Mouse (Mus musculus): Measurements from ENCODE around the gene Sugt1. TPM values are rescaled to one million over a fixed set of nuclear protein-coding genes. Genes with fewer than 3 reads are reported as not detected.

The Sugt1 gene
- total RNA-seq, 1 experiment: 93.7 TPM

- DNase-seq (ENCODE audit: low read depth, low spot score): no peak
- Histone ChIP-seq H3K9ac (ENCODE audit: insufficient read depth, low read depth, low read length, poor library complexity, severe bottlenecking) (no peak overlapping the region), H3K4me1 (ENCODE audit: control insufficient read depth in 2 of 2, insufficient read depth in 2 of 2, low read length in 2 of 2, poor library complexity in 1 of 2) (no peaks in the 10 kb centered on the region), H3K9me3 (ENCODE audit: control insufficient read depth, insufficient read depth, low read depth, low read length) (no peaks in the 10 kb centered on the region), H3K27ac (ENCODE audit: insufficient read depth, low read depth, low read length, poor library complexity, severe bottlenecking) (no peak overlapping the region), H3K36me3 (ENCODE audit: control insufficient read depth, insufficient read depth, low read length, poor library complexity, severe bottlenecking) (no peaks in the 10 kb centered on the region), H3K4me3 (ENCODE audit: insufficient read depth in 1 of 2, low read depth in 1 of 2, low read length in 2 of 2, poor library complexity in 1 of 2, severe bottlenecking in 1 of 2) (no peak overlapping the region)
- TF ChIP-seq MAFK (IDR thresholded peaks at IDR 0.05; ENCODE audit: insufficient read depth, low read depth, low read length): no peak
- TF ChIP-seq ZC3H11A (IDR thresholded peaks at IDR 0.05; ENCODE audit: borderline replicate concordance, low read depth, low read length): no peak
- no peak for TF ChIP-seq ZNF384 (IDR thresholded peaks at IDR 0.05; ENCODE audit: low read depth, low read length)
- no peak for TF ChIP-seq CHD2 (IDR thresholded peaks at IDR 0.05; ENCODE audit: low read depth, low read length)
- TF ChIP-seq HCFC1 (IDR thresholded peaks at IDR 0.05; ENCODE audit: borderline replicate concordance, insufficient read depth, low read length): no peak
- in situ Hi-C loops (cut with MboI; ENCODE audit: low sequenced_read_pairs in 2 of 2, unreplicated experiment in 2 of 2): no loop called here
These were observed 71.4 kb downstream of the Sugt1 start for GRCm38 (mm10) chr14:79658748-79659508.

GRCm38 (mm10) chr14:79660467-79660866 lies 73.0 kb downstream of the Sugt1 start:
- Histone ChIP-seq H3K4me1 (ENCODE audit: control insufficient read depth in 2 of 2, insufficient read depth in 2 of 2, low read length in 2 of 2, poor library complexity in 1 of 2) (no peaks in the 10 kb centered on the region), H3K4me3 (ENCODE audit: insufficient read depth in 1 of 2, low read depth in 1 of 2, low read length in 2 of 2, poor library complexity in 1 of 2, severe bottlenecking in 1 of 2) (no peak overlapping the region), H3K9me3 (ENCODE audit: control insufficient read depth, insufficient read depth, low read depth, low read length) (no peaks in the 10 kb centered on the region), H3K27ac (ENCODE audit: insufficient read depth, low read depth, low read length, poor library complexity, severe bottlenecking) (no peak overlapping the region), H3K36me3 (ENCODE audit: control insufficient read depth, insufficient read depth, low read length, poor library complexity, severe bottlenecking) (no peaks in the 10 kb centered on the region), H3K9ac (ENCODE audit: insufficient read depth, low read depth, low read length, poor library complexity, severe bottlenecking) (no peak overlapping the region)
- no peak for DNase-seq (ENCODE audit: low read depth, low spot score)
- no peak for TF ChIP-seq CHD2 (IDR thresholded peaks at IDR 0.05; ENCODE audit: low read depth, low read length)
- no peak for TF ChIP-seq HCFC1 (IDR thresholded peaks at IDR 0.05; ENCODE audit: borderline replicate concordance, insufficient read depth, low read length)
- TF ChIP-seq ZC3H11A (IDR thresholded peaks at IDR 0.05; ENCODE audit: borderline replicate concordance, low read depth, low read length): no peak
- no peak for TF ChIP-seq ZNF384 (IDR thresholded peaks at IDR 0.05; ENCODE audit: low read depth, low read length)
- TF ChIP-seq MAFK (IDR thresholded peaks at IDR 0.05; ENCODE audit: insufficient read depth, low read depth, low read length): no peak
- in situ Hi-C loops (cut with MboI; ENCODE audit: low sequenced_read_pairs in 2 of 2, unreplicated experiment in 2 of 2): no loop called here

GRCm38 (mm10) chr14:79661005-79661917 lies 73.8 kb downstream of the Sugt1 start:
- H3K9ac ChIP-seq (ENCODE audit: insufficient read depth, low read depth, low read length, poor library complexity, severe bottlenecking): peak overlapping the region; percentile 15; the same call in 1 of the 2 replicates
- TF ChIP-seq HCFC1 (IDR thresholded peaks at IDR 0.05; ENCODE audit: borderline replicate concordance, insufficient read depth, low read length) (no peak), ZC3H11A (IDR thresholded peaks at IDR 0.05; ENCODE audit: borderline replicate concordance, low read depth, low read length) (no peak), MAFK (IDR thresholded peaks at IDR 0.05; ENCODE audit: insufficient read depth, low read depth, low read length) (no peak), CHD2 (IDR thresholded peaks at IDR 0.05; ENCODE audit: low read depth, low read length) (no peak), ZNF384 (IDR thresholded peaks at IDR 0.05; ENCODE audit: low read depth, low read length) (no peak)
- in situ Hi-C loops (cut with MboI; ENCODE audit: low sequenced_read_pairs in 2 of 2, unreplicated experiment in 2 of 2): no loop called here
- peak overlapping the region; percentile 44 to 58 for H3K4me3 ChIP-seq (ENCODE audit: insufficient read depth in 1 of 2, low read depth in 1 of 2, low read length in 2 of 2, poor library complexity in 1 of 2, severe bottlenecking in 1 of 2)
- peak; percentile 25 for DNase-seq (ENCODE audit: low read depth, low spot score)
- no peak overlapping the region for H3K27ac ChIP-seq (ENCODE audit: insufficient read depth, low read depth, low read length, poor library complexity, severe bottlenecking)
- no peaks in the 10 kb centered on the region for H3K4me1 ChIP-seq (ENCODE audit: control insufficient read depth in 2 of 2, insufficient read depth in 2 of 2, low read length in 2 of 2, poor library complexity in 1 of 2)
- no peaks in the 10 kb centered on the region for H3K36me3 ChIP-seq (ENCODE audit: control insufficient read depth, insufficient read depth, low read length, poor library complexity, severe bottlenecking)
- H3K9me3 ChIP-seq (ENCODE audit: control insufficient read depth, insufficient read depth, low read depth, low read length): no peaks in the 10 kb centered on the region

DNA sequence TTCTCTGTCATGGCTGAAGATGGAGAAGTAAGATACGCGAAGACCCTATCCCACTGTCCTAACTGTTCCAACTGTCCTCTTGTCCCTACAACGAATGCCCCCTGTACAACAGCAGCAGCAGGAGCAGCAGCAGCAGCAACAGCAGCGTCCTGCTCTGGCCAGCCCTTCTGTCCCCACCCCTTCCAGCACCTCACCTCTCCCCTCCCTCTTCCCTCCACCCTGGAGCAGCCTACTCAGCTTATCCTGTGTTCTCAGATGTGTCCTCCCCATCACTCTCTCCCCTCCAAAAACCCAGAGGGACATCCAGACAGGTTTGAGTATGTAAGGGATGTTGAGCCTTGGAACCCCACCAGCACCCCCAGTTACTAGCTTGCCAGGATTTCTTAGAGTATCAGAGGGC lies 74.5 kb downstream of the Sugt1 start, which contains the start of gene Cnmd:
Cnmd (minus strand) TSS at position 170 of the 400 bp plus-strand sequence.
- peak within 1 kb of the TSS; percentile 15; the same call in 1 of the 2 replicates for H3K9ac ChIP-seq (ENCODE audit: insufficient read depth, low read depth, low read length, poor library complexity, severe bottlenecking)
- in situ Hi-C loops (cut with MboI; ENCODE audit: low sequenced_read_pairs in 2 of 2, unreplicated experiment in 2 of 2): no loop called here
- H3K4me3 ChIP-seq (ENCODE audit: insufficient read depth in 1 of 2, low read depth in 1 of 2, low read length in 2 of 2, poor library complexity in 1 of 2, severe bottlenecking in 1 of 2): peak within 1 kb of the TSS; percentile 44 to 58
- H3K27ac ChIP-seq (ENCODE audit: insufficient read depth, low read depth, low read length, poor library complexity, severe bottlenecking): no peak within 1 kb of the TSS
- H3K4me1 ChIP-seq (ENCODE audit: control insufficient read depth in 2 of 2, insufficient read depth in 2 of 2, low read length in 2 of 2, poor library complexity in 1 of 2): no peaks in the 10 kb centered on the region
- no peaks in the 10 kb centered on the region for H3K9me3 ChIP-seq (ENCODE audit: control insufficient read depth, insufficient read depth, low read depth, low read length)
- TF ChIP-seq HCFC1 (IDR thresholded peaks at IDR 0.05; ENCODE audit: borderline replicate concordance, insufficient read depth, low read length) (no peak), ZNF384 (IDR thresholded peaks at IDR 0.05; ENCODE audit: low read depth, low read length) (no peak), CHD2 (IDR thresholded peaks at IDR 0.05; ENCODE audit: low read depth, low read length) (no peak), ZC3H11A (IDR thresholded peaks at IDR 0.05; ENCODE audit: borderline replicate concordance, low read depth, low read length) (no peak), MAFK (IDR thresholded peaks at IDR 0.05; ENCODE audit: insufficient read depth, low read depth, low read length) (no peak)
- no peak for DNase-seq (ENCODE audit: low read depth, low spot score)
- H3K36me3 ChIP-seq (ENCODE audit: control insufficient read depth, insufficient read depth, low read length, poor library complexity, severe bottlenecking): no peaks in the 10 kb centered on the region

Data from ES-E14 (cell line).